Mouse (Mus musculus) embryonic facial prominence, embryonic 14.5 days (tissue): ENCODE results near the gene Mog. TPM values are rescaled to one million over a fixed set of nuclear protein-coding genes. Genes with fewer than 3 reads are reported as not detected.

Source experiments
- ATAC-seq: fragments of 200-750 bp; cut with Nextera tagmentation; 2 replicates; pipeline ENCODE4 v1.8.0; 2017; ENCODE audit warnings: low read depth, moderate number of reproducible peaks, moderate TSS enrichment
- DNase-seq: peaks from one replicate; pipeline ENCODE4 v3.0.0-alpha.2; 2015; ENCODE audit warnings: low spot score
- H3K27ac ChIP-seq: fragments of 300-500 bp; sonication (generic); replicated peaks from 2 replicates; pipeline ENCODE4 v1.5.1; 2014; ENCODE audit warnings: low read depth, mild to moderate bottlenecking, low read length, moderate library complexity
- H3K27me3 ChIP-seq: fragments of 300-500 bp; sonication (generic); replicated peaks from 2 replicates; pipeline ENCODE4 v1.6.1; 2014; ENCODE audit warnings: low read length; ENCODE audit not compliant: control insufficient read depth, insufficient read depth
- H3K36me3 ChIP-seq: fragments of 300-500 bp; sonication (generic); 2 replicates; pipeline ENCODE4 v1.6.1; 2014; ENCODE audit warnings: low read length, mixed read lengths; ENCODE audit not compliant: control insufficient read depth, insufficient read depth
- H3K4me1 ChIP-seq: fragments of 300-500 bp; sonication (generic); 2 replicates; pipeline ENCODE4 v1.6.1; 2014; ENCODE audit warnings: antibody characterized with exemption, low read length; ENCODE audit not compliant: control insufficient read depth, insufficient read depth
- H3K4me2 ChIP-seq: fragments of 300-500 bp; sonication (generic); 2 replicates; pipeline ENCODE4 v1.6.1; 2014; ENCODE audit warnings: low read depth, mild to moderate bottlenecking, low read length, moderate library complexity, mixed read lengths
- H3K4me3 ChIP-seq: fragments of 300-500 bp; sonication (generic); 2 replicates; pipeline ENCODE4 v1.5.1; 2014; ENCODE audit warnings: low read depth, mild to moderate bottlenecking, low read length
- H3K9ac ChIP-seq: fragments of 300-500 bp; sonication (generic); 2 replicates; pipeline ENCODE4 v1.6.1; 2014; ENCODE audit warnings: low read depth, mild to moderate bottlenecking, low read length, moderate library complexity, mixed read lengths
- H3K9me3 ChIP-seq: fragments of 300-500 bp; sonication (generic); 2 replicates; pipeline ENCODE4 v1.6.1; 2016; ENCODE audit warnings: low read length; ENCODE audit not compliant: control insufficient read depth
- WGBS: fragments of 180-500 bp; shearing (Covaris S2); extraction: QIAGEN DNeasy Blood & Tissue Kit; methylation state at CpG from one replicate; pipeline ENCODE4 v1.1.7; 2014; 5-methylcytosine and 5-hydroxymethylcytosine counted together
- polyA plus RNA-seq: library from polyadenylated mRNA; unstranded; fragments of >200 nt; fragmentation: Nextera tagmentation; extraction: Ambion mirVana; gene quantifications from 2 replicates; pipeline ENCODE4 v1.2.1, GENCODE M21; 2014

The Mog gene
- polyA plus RNA-seq, 1 experiment from 2014 or later = 0.22 TPM

DNA sequence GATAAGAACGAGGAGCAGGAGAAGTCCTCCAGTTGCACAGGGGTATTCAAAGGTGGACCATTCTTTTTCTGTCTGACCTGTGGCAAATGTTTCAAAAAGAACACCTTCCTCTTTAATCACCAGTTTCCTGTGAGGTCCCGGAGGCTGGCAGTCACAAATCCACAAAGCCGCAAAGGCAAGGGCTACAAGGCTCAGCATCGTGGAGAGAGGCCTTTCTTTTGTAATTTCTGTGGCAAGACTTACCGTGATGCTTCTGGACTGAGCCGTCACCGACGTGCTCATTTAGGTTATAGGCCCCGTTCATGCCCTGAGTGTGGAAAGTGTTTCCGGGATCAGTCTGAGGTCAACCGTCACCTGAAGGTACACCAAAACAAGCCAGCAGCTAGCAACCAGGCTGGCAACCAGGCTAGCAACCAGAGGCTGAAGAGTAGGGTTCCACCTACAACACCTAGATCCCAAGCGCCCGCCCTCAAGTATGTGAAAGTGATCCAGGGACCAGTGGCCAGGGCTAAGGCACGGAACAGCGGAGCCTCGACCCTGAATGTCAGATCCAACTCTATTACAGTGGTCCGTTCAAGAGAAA lies 13.6 kb downstream of the Mog start:
- H3K9ac ChIP-seq = no peak overlapping the region
- DNase-seq = no peak
- no peak overlapping the region for H3K27ac ChIP-seq
- WGBS = 93% methylated on average over 17 of the region's 17 CpGs
- H3K36me3 ChIP-seq = peaks cover 55% of the 10 kb centered on the region
- no peak overlapping the region for H3K4me3 ChIP-seq
- no peak overlapping the region for H3K4me2 ChIP-seq
- no peaks in the 10 kb centered on the region for H3K4me1 ChIP-seq
- H3K27me3 ChIP-seq = no peaks in the 10 kb centered on the region
- H3K9me3 ChIP-seq = no peaks in the 10 kb centered on the region
- no peak for ATAC-seq

DNA sequence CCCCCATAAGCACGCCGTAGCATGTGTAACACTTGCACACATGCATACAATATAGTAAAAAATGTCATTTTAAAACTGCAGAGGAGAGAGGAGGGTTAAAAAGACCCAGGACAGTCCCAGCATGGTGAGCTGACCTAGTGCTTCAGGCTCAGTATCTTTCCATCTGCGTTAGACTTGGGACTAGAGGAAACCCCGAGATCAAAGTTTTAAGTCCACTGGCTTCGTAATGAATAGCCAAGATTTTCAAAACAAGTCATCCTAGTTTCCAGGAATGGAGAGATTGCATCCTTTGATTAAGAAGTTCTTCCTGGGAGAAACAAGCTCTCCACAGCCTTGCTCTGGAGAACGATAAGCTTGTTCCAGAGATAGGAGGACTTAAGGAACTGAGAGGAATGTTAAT lies 15.0 kb downstream of the Mog start:
- Histone ChIP-seq H3K4me3 (no peak overlapping the region), H3K27me3 (no peaks in the 10 kb centered on the region), H3K9me3 (no peaks in the 10 kb centered on the region), H3K9ac (no peak overlapping the region), H3K4me1 (no peaks in the 10 kb centered on the region), H3K4me2 (no peak overlapping the region), H3K36me3 (peaks cover 61% of the 10 kb centered on the region), H3K27ac (no peak overlapping the region)
- ATAC-seq (no peak), DNase-seq (no peak)
- WGBS = 85% methylated on average over 6 of the region's 6 CpGs

DNA sequence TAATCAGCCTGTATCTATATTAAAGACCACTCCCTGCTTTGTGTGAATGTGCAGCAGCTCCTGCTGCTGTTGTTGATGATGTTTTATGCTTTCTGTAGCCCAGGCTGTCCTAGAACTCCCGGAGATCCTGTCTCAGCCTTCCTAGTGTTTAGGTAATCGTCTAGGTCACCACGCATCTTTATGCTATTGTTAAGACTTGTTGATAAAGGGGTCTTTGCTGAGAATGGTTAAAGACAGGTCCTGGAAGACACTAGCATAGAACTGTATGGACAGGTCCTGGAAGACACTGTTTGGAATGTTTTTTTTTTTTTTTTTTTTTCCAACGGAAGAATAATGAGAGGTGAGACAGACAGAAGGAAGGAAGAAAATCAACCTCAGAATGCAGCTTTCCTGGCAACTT lies 19.8 kb downstream of the Mog start:
- 41% methylated on average over 4 of the region's 4 CpGs for WGBS
- peak overlapping the region; percentile 78 for H3K4me2 ChIP-seq
- no peaks in the 10 kb centered on the region for H3K27me3 ChIP-seq
- DNase-seq (no peak), ATAC-seq (no peak)
- peak overlapping the region; percentile 98 for H3K9ac ChIP-seq
- peaks cover 34% of the 10 kb centered on the region for H3K36me3 ChIP-seq
- peak overlapping the region; percentile 79 for H3K4me3 ChIP-seq
- 0 out of 2 replicates have a peak overlapping the region, but pooled peaks have one; percentile 93 for H3K27ac ChIP-seq
- no peaks in the 10 kb centered on the region for H3K9me3 ChIP-seq
- H3K4me1 ChIP-seq = no peaks in the 10 kb centered on the region

DNA sequence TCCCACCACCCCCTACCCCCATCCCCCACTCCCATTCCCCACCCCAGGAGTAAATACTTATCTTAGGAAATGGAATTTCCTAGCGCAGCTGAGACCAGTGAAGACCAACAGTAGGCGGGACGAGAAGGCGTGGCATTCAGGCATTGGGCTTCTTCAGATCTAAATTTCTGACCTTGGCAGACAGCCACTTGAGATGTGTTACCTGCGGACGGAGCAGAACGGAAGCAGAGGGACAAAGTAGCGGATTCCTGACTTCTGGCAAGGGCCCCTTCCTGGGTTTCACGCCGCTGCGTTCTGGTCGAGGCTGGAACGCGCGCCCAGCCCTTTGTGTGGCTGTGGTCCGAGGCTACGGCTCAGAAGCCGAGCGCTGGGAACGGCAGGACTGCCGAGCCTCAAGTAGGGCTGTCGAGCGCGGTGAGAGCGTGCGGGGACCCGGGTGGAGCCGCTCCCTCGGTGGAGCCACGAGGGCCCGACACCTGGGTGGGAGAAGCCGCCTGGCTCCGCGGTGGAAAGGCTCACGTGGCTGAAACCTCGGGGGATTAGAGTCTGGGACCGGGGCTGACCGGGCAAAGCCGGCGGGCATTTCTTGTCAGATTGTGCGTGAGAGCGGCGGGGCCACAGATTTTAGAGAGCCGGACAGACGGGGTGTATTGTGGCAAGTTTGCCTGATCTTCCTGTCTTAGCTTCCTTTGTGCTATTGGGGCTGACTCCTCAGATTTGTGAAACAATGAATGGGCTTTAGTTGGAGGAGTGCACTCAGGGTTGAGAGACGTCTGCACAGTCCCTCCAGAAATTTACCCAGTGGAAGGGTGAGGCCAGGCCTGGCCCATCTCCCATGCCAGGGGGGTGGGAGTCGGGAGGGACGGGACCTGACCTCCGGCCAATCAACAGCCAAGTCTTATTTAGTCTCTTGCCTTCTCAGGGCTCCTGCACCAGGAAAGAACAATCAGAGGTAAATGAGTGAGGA lies 20.6 kb downstream of the Mog start:
- peaks cover 27% of the 10 kb centered on the region for H3K36me3 ChIP-seq
- no peaks in the 10 kb centered on the region for H3K4me1 ChIP-seq
- peak overlapping the region; percentile 93 for H3K27ac ChIP-seq
- no peaks in the 10 kb centered on the region for H3K9me3 ChIP-seq
- no peaks in the 10 kb centered on the region for H3K27me3 ChIP-seq
- peak overlapping the region; percentile 98 for H3K9ac ChIP-seq
- peak; percentile 94 for ATAC-seq
- WGBS = under 1% methylated on average over 46 of the region's 49 CpGs
- DNase-seq = peak; percentile 95
- H3K4me2 ChIP-seq = peak overlapping the region; percentile 78
- H3K4me3 ChIP-seq = peak overlapping the region; percentile 79

DNA sequence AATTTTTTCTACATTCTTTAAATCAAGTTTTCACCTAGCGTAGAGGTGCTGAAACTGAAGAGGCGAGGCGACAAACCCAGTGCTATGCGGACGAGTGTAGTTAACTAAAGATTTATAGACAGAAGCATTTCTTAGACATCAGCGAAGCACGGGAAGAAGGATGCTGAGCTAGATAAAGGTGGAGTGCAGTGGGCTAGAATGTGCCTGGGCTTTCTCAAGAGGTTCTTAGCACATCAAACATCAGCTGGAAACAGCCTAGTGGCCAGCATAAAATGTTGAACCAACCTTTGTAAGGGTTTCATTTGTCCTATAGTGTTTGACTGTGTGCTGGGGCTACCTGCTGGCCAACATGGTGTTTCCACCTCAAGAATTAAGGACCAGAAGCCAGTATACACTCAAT lies 22.3 kb downstream of the Mog start, which contains the start of gene Zfp57:
TSS of gene Zfp57 (plus strand) at position 301 of the 400 bp plus-strand sequence.
- H3K4me2 ChIP-seq = peak within 1 kb of the TSS; percentile 78
- WGBS = 97% methylated on average over 7 of the region's 7 CpGs
- DNase-seq = no peak
- no peak within 1 kb of the TSS for H3K27ac ChIP-seq
- H3K9me3 ChIP-seq = no peaks in the 10 kb centered on the region
- no peaks in the 10 kb centered on the region for H3K27me3 ChIP-seq
- ATAC-seq = no peak
- peak within 1 kb of the TSS; percentile 98; the same call in 1 of the 2 replicates for H3K9ac ChIP-seq
- H3K4me1 ChIP-seq = no peaks in the 10 kb centered on the region
- H3K36me3 ChIP-seq = peaks cover 9% of the 10 kb centered on the region; the same call in 1 of the 2 replicates
- H3K4me3 ChIP-seq = peak within 1 kb of the TSS; percentile 79

DNA sequence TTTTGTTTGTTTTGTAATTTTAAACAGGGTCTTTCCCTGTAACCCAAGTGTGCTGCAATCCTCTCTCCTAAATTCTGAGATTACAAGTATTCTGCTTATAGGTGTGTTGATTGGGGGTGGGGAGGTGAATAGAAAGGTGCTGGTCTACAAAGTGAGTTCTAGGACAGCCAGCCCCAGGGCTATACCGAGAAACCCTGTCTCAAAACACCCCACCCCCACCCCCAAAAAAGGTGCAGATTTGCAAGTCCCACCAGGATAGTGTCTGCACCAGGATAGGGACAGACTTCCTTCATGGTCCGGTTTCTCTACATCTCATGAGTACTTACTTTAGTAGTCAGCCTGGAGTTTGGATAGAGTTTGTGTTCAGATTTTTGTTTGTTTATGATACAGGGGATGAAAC lies 24.7 kb downstream of the Mog start:
- no peaks in the 10 kb centered on the region for H3K27me3 ChIP-seq
- H3K27ac ChIP-seq = no peak overlapping the region
- no peaks in the 10 kb centered on the region for H3K9me3 ChIP-seq
- no peak overlapping the region for H3K9ac ChIP-seq
- DNase-seq = no peak
- no peaks in the 10 kb centered on the region for H3K36me3 ChIP-seq
- WGBS = 71% methylated on average over 2 of the region's 2 CpGs
- no peak for ATAC-seq
- no peak overlapping the region for H3K4me2 ChIP-seq
- no peak overlapping the region for H3K4me3 ChIP-seq
- no peaks in the 10 kb centered on the region for H3K4me1 ChIP-seq

DNA sequence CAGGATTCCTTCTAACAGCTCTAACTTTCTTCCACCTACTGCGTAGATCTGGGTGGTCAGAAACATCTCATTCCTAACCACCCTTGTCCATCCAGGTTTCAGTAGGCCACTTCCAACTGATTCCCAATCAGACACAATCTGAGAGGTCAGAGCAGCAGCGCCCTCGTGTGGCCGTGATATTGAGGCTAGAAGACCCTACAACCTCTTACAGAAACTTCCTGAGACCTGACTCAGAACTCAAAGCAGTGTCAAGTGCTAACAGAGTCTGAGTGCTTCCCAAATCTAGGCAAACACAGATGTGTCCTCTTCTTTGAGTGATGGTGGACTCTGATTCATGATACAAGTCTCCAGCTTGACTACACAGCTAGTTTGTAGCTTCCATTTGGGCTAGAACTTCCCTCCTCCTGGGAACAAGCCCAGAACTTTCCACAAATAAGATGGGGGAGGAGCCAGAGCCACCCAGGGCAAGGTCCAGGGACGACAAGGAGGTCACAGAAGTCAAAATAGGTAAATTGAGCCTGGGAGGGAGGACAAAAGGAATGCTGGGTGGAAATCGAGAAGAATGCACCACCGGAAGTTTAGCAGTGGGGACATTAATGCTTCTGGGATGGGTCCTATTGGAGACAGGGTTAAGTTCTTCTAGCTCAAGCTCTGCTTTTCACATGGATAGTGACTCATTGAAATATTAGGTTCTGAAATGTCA lies 26.0 kb downstream of the Mog start:
- 25% methylated on average over 7 of the region's 7 CpGs for WGBS
- Histone ChIP-seq H3K4me3 (no peak overlapping the region), H3K4me2 (no peak overlapping the region), H3K27me3 (no peaks in the 10 kb centered on the region), H3K9me3 (no peaks in the 10 kb centered on the region), H3K27ac (no peak overlapping the region), H3K36me3 (no peaks in the 10 kb centered on the region), H3K4me1 (no peaks in the 10 kb centered on the region), H3K9ac (no peak overlapping the region)
- peak; percentile 84 for DNase-seq
- peak; percentile 60 for ATAC-seq

DNA sequence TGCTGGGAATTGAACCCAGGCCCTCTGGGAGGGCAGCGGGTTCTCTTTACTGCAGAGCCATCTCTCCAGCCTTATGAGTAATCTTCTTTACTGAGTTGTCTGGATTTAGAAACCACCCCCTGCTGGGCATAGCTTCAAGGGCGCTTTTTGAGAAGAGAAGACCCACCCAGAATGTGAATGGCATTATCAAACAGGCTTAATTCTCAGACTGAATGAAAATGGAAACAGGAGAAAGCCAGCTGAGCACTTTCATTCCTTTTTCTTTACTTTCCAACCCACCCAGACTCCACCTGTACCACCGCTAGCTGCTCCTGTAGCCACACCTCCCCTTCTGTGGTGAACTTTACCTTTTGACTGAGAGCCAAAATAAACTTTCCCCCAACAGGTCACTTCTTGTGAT lies 27.8 kb downstream of the Mog start:
- Histone ChIP-seq H3K4me1 (no peaks in the 10 kb centered on the region), H3K27me3 (no peaks in the 10 kb centered on the region), H3K36me3 (no peaks in the 10 kb centered on the region), H3K4me3 (no peak overlapping the region), H3K4me2 (no peak overlapping the region), H3K27ac (no peak overlapping the region), H3K9ac (no peak overlapping the region), H3K9me3 (no peaks in the 10 kb centered on the region)
- DNase-seq = no peak
- WGBS = 62% methylated on average over 3 of the region's 3 CpGs
- no peak for ATAC-seq
